Mouse (Mus musculus) erythroblast, embryonic 14.5 days (primary cell): ENCODE results near the gene Trpc4ap. TPM values are rescaled to one million over a fixed set of nuclear protein-coding genes. Genes with fewer than 3 reads are reported as not detected.
A peak's percentile ranks its signal among the peaks of the same experiment; 100 is the strongest.

ENCODE experiments used
- H3K27me3 ChIP-seq: 2 replicates; pipeline ENCODE4 v1.6.1; 2012; ENCODE audit warnings: inconsistent platforms; ENCODE audit not compliant: control insufficient read depth
- H3K36me3 ChIP-seq: 2 replicates; pipeline ENCODE4 v1.6.1; 2012; ENCODE audit warnings: mild to moderate bottlenecking, inconsistent platforms; ENCODE audit not compliant: control insufficient read depth
- H3K4me1 ChIP-seq: 2 replicates; pipeline ENCODE4 v1.6.1; 2012; ENCODE audit warnings: inconsistent platforms; ENCODE audit not compliant: control insufficient read depth
- H3K4me3 ChIP-seq: replicated peaks from 2 replicates; pipeline ENCODE3; 2012; ENCODE audit warnings: moderate library complexity, mild to moderate bottlenecking, inconsistent platforms
- H3K9me3 ChIP-seq: 2 replicates; pipeline ENCODE4 v1.6.1; 2012; ENCODE audit warnings: low read length, inconsistent platforms, mixed read lengths; ENCODE audit not compliant: control insufficient read depth
- GATA1 ChIP-seq: IDR thresholded peaks from 2 replicates; pipeline ENCODE4 v1.6.1; 2012; ENCODE audit warnings: low read length, inconsistent platforms, mixed read lengths
- TAL1 ChIP-seq: IDR thresholded peaks from 3 replicates; pipeline ENCODE4 v1.6.1; 2012; ENCODE audit warnings: low read length, inconsistent platforms, mixed read lengths
- polyA plus RNA-seq: library from polyadenylated mRNA; stranded (reverse); fragments of >175 nt; gene quantifications from 2 replicates; pipeline ENCODE4 v1.2.3, GENCODE M21; 2012

Gene Trpc4ap
- polyA plus RNA-seq, 1 experiment: 9.2 TPM

DNA sequence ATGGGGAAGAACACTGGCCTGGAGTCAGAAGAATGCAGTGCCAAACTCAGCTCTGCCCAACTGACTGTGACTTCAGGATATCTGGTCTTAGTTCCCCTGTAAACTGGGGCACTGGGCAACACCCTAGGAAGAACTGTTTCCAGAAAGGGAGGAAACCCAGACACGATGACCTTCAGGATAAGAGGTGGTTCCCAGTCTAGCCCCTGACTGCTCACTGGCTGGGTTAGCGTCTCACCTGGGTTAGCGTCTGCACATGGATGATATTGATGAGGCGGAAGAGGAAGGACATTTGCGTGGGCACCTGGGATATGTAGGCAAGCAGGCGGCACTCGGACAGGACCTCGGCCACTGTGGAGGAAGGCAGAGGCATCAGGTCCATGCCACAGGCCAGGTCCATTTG is 56.2 kb downstream of the Trpc4ap start:
- Histone ChIP-seq H3K4me1 (no peaks in the 10 kb centered on the region; the same call in none of the 2 replicates), H3K27me3 (peaks cover 11% of the 10 kb centered on the region), H3K36me3 (peaks cover 96% of the 10 kb centered on the region), H3K4me3 (no peak overlapping the region), H3K9me3 (no peaks in the 10 kb centered on the region)
- TF ChIP-seq GATA1 (no peak), TAL1 (no peak)

DNA sequence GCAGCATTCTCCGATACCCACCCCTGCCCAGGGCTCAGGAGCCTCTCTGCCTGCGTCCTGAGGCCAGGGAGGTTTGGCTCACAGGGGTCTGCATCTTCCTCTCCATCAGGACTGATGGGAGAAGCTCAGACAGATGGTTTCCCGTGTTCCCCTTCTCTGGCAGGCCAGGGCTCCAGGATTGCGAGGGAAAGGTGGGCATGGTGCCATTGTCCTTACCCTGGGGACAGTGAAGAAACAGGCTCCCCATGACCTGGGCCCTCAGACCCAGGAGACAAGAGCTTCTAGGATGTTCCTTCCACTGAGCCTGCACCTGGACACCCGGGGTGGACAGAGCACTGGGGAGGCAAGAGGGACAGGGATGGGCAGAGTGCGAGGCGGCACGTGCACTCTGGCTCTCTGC is 57.6 kb downstream of the Trpc4ap start:
- peaks cover 25% of the 10 kb centered on the region for H3K27me3 ChIP-seq
- H3K9me3 ChIP-seq: peaks cover 2% of the 10 kb centered on the region; the same call in 1 of the 2 replicates
- peaks cover 92% of the 10 kb centered on the region for H3K36me3 ChIP-seq
- no peak overlapping the region for H3K4me3 ChIP-seq
- no peak for TF ChIP-seq GATA1
- TF ChIP-seq TAL1: no peak
- peaks cover 9% of the 10 kb centered on the region for H3K4me1 ChIP-seq

DNA sequence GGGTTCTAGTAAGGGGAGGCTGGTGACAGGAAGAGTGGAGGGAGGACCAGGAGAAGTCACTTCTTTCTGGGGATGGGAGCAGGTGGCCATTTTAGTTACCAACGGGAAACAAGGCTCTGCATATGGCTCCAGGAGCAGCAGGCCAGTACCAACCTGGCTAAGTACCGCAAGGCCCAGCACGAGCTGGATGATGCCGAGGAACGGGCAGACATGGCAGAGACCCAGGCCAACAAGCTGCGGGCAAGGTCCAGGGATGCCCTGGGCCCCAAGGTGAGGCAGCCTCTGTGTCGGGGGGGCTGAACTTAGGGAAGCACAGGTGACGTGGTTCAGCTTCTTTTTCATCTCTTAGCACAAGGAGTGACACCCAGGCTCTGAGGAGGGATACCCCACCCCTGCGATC is 58.5 kb downstream of the Trpc4ap start:
- Histone ChIP-seq H3K27me3 (peaks cover 33% of the 10 kb centered on the region), H3K9me3 (peaks cover 2% of the 10 kb centered on the region; the same call in 1 of the 2 replicates), H3K4me3 (no peak overlapping the region), H3K36me3 (peaks cover 85% of the 10 kb centered on the region), H3K4me1 (peaks cover 17% of the 10 kb centered on the region)
- TF ChIP-seq GATA1: no peak
- TF ChIP-seq TAL1: no peak

DNA sequence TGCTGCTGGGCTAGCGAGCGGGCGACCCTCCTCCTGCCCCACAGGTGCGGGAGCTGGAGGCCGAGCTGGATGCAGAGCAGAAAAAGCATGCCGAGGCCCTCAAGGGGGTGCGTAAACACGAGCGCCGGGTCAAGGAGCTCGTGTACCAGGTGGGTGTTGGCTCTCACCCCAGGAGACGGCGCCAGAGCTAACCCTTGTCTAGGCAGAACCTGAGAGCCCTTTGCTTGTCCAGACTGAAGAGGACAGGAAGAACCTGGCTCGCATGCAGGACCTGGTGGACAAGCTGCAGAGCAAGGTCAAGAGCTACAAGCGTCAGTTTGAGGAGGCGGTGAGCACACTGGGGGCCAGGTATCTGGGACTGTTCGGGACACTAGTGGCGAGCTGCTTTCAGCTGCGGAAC is 59.1 kb downstream of the Trpc4ap start:
- H3K4me3 ChIP-seq: no peak overlapping the region
- H3K36me3 ChIP-seq: peaks cover 87% of the 10 kb centered on the region
- no peak for TF ChIP-seq TAL1
- no peak for TF ChIP-seq GATA1
- peaks cover 22% of the 10 kb centered on the region for H3K4me1 ChIP-seq
- peaks cover 39% of the 10 kb centered on the region for H3K27me3 ChIP-seq
- peaks cover 2% of the 10 kb centered on the region; the same call in 1 of the 2 replicates for H3K9me3 ChIP-seq

DNA sequence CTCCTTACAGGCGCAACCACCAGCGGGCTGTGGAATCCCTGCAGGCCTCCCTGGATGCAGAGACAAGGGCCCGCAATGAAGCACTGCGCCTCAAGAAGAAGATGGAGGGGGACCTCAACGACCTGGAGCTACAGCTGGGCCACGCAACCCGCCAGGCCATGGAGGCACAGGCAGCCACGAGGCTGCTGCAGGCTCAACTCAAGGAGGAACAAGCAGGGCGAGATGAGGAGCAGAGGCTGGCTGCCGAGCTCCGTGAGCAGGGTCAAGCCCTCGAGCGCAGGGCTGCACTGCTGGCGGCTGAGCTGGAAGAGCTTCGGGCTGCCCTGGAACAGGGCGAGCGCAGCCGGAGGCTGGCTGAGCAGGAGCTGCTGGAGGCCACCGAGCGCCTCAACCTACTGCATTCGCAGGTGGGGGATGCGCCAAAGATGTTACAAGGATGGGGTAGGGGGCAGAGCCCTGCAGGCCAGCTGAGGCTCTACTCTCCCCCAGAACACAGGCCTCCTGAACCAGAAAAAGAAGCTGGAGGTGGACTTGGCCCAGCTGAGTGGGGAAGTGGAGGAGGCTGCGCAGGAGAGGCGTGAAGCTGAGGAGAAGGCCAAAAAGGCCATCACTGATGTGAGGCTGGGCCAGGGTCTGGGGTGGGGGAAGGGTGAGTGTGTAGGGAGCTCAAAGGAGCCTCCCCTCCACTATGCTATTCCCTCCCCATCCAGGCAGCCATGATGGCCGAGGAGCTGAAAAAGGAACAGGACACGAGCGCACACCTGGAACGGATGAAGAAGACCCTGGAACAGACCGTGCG is 59.8 kb downstream of the Trpc4ap start:
- TF ChIP-seq GATA1 (no peak), TAL1 (no peak)
- H3K4me3 ChIP-seq: no peak overlapping the region
- H3K9me3 ChIP-seq: peaks cover 2% of the 10 kb centered on the region; the same call in 1 of the 2 replicates
- peaks cover 47% of the 10 kb centered on the region for H3K27me3 ChIP-seq
- peaks cover 85% of the 10 kb centered on the region for H3K36me3 ChIP-seq
- peaks cover 24% of the 10 kb centered on the region for H3K4me1 ChIP-seq

DNA sequence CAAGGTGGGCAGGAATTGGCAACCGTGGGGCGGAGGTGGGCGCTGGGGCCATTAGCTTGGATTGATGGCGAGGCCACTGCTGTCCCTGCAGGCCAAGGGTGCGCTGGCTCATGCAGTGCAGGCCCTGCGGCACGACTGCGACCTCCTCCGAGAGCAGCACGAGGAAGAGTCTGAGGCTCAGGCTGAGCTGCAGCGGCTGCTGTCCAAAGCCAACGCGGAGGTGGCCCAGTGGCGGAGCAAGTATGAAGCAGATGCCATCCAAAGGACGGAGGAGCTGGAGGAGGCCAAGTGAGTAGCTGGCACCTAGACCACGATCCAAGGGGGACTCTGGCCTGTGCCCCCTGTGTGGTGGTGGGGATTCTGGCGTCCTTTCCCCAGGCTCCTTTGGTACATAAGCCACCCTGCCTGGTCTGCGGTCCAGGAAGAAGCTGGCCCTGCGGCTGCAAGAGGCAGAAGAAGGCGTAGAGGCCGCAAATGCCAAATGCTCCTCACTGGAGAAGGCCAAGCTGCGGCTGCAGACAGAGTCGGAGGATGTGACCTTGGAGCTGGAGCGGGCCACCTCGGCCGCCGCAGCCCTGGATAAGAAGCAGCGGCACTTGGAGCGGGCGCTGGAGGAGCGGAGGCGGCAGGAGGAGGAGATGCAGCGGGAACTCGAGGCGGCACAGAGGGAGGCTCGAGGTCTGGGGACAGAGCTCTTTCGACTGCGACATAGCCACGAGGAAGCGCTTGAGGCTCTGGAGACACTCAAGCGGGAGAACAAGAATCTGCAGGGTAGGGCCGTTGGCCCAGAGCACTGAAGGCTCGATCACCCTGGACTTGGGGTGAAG is 61.4 kb downstream of the Trpc4ap start:
- H3K4me1 ChIP-seq: peaks cover 32% of the 10 kb centered on the region
- H3K27me3 ChIP-seq: peaks cover 56% of the 10 kb centered on the region
- TF ChIP-seq TAL1: no peak
- no peak for TF ChIP-seq GATA1
- H3K9me3 ChIP-seq: peaks cover 2% of the 10 kb centered on the region; the same call in 1 of the 2 replicates
- H3K4me3 ChIP-seq: no peak overlapping the region
- H3K36me3 ChIP-seq: peaks cover 74% of the 10 kb centered on the region

DNA sequence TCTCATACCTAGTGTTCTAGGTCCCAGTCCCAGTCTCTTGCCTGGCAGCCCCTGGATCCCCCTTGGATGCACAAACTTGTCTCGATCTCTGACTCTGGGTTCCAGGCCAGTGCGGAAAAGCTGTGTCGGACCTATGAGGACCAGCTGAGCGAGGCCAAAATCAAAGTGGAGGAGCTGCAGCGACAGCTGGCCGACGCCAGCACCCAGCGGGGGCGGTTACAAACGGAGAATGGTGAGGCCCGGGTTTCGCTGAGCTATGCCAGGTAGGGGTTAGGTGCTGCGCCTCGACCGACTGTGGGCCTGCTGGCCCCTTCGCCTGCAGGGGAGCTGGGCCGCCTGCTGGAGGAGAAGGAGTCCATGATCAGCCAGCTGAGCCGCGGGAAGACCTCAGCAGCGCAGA is 62.0 kb downstream of the Trpc4ap start:
- H3K36me3 ChIP-seq: peaks cover 68% of the 10 kb centered on the region
- H3K9me3 ChIP-seq: peaks cover 2% of the 10 kb centered on the region; the same call in 1 of the 2 replicates
- TF ChIP-seq GATA1 (no peak), TAL1 (no peak)
- no peak overlapping the region for H3K4me3 ChIP-seq
- H3K27me3 ChIP-seq: peaks cover 60% of the 10 kb centered on the region
- H3K4me1 ChIP-seq: peaks cover 36% of the 10 kb centered on the region

DNA sequence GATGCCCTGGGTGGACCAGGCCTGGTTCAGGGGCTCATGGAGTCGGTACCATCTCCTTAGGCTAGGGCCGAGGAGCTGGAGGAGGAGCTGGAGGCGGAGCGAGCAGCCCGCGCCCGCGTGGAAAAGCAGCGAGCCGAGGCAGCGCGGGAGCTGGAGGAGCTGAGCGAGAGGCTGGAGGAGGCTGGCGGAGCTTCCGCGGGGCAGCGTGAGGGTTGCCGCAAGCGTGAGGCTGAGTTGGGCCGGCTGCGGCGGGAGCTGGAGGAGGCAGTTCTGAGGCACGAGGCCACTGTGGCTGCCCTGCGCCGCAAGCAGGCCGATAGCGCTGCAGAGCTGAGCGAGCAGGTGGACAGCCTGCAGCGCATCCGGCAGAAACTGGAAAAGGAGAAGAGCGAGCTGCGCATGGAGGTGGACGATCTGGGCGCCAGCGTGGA is 62.9 kb downstream of the Trpc4ap start:
- H3K4me1 ChIP-seq: peaks cover 42% of the 10 kb centered on the region
- peaks cover 60% of the 10 kb centered on the region for H3K27me3 ChIP-seq
- peaks cover 59% of the 10 kb centered on the region for H3K36me3 ChIP-seq
- peak overlapping the region; percentile 55 for H3K4me3 ChIP-seq
- peaks cover 2% of the 10 kb centered on the region; the same call in 1 of the 2 replicates for H3K9me3 ChIP-seq
- TF ChIP-seq GATA1 (no peak), TAL1 (no peak)

DNA sequence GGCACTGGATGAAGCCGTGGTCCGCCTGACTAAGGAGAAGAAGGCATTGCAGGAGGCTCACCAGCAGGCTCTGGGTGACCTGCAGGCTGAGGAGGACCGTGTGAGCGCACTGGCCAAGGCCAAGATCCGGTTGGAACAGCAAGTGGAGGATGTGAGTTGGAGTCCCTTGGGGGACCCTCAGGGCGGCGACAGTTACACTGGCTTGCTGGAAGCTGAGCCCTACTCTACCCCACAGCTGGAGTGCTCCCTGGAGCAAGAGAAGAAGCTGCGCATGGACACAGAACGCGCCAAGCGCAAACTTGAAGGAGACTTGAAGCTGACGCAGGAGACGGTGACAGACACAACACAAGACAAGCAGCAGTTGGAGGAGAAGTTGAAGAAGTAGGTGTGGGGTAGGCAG is 63.7 kb downstream of the Trpc4ap start:
- H3K9me3 ChIP-seq: peaks cover 2% of the 10 kb centered on the region; the same call in 1 of the 2 replicates
- H3K36me3 ChIP-seq: peaks cover 56% of the 10 kb centered on the region
- peaks cover 60% of the 10 kb centered on the region for H3K27me3 ChIP-seq
- no peak overlapping the region for H3K4me3 ChIP-seq
- H3K4me1 ChIP-seq: peaks cover 49% of the 10 kb centered on the region
- no peak for TF ChIP-seq GATA1
- TF ChIP-seq TAL1: no peak
